Mouse (Mus musculus) MEL (cell line): ENCODE data around the gene Rabgap1l. TPM values are rescaled to one million over a fixed set of nuclear protein-coding genes. Genes with fewer than 3 reads are reported as not detected.

Experiments used
- DNase-seq: peaks from one replicate; pipeline ENCODE4 v3.0.0; 2011; ENCODE audit warnings: low read depth, low spot score
- H3K27ac ChIP-seq: 2 replicates; pipeline ENCODE4 v1.5.1; 2012; ENCODE audit warnings: low read depth, mild to moderate bottlenecking, control low read depth, low read length, moderate library complexity; ENCODE audit not compliant: control insufficient read depth
- H3K27me3 ChIP-seq, 2 experiments: fragments of 150-350 bp in 1 of 2; sonication (generic) in 1 of 2; 2 replicates each; pipeline ENCODE4 v1.6.1; 2012; ENCODE audit warnings: low read length in 2 of 2, mild to moderate bottlenecking in 2 of 2, improper control_type of control experiment in 1 of 2, moderate library complexity in 1 of 2; ENCODE audit not compliant: insufficient read depth in 2 of 2, control insufficient read depth in 1 of 2
- H3K36me3 ChIP-seq, 2 experiments: 2 replicates each; pipeline ENCODE4 v1.6.1; 2012 to 2014; ENCODE audit warnings: low read length in 2 of 2, improper control_type of control experiment in 1 of 2, inconsistent platforms in 1 of 2, mild to moderate bottlenecking in 1 of 2; ENCODE audit not compliant: insufficient read depth in 2 of 2, control insufficient read depth in 1 of 2
- H3K4me1 ChIP-seq, 2 experiments: fragments of 150-350 bp in 1 of 2; sonication (generic) in 1 of 2; 2 replicates each; pipeline ENCODE4 v1.6.1; 2012; ENCODE audit warnings: low read length in 2 of 2, improper control_type of control experiment in 1 of 2, mild to moderate bottlenecking in 1 of 2; ENCODE audit not compliant: insufficient read depth in 2 of 2, control insufficient read depth in 1 of 2
- H3K4me3 ChIP-seq, 2 experiments: fragments of 150-350 bp in 1 of 2; sonication (generic) in 1 of 2; 2 replicates each; pipeline ENCODE4 v1.5.1; 2012; ENCODE audit warnings: low read depth in 2 of 2, low read length in 2 of 2, mild to moderate bottlenecking in 2 of 2, moderate library complexity in 2 of 2, control low read depth in 1 of 2, improper control_type of control experiment in 1 of 2; ENCODE audit not compliant: control insufficient read depth in 1 of 2, insufficient read depth in 1 of 2
- H3K79me2 ChIP-seq: 2 replicates; pipeline ENCODE4 v1.6.1; 2012; ENCODE audit warnings: mild to moderate bottlenecking, low read length, moderate library complexity; ENCODE audit not compliant: control insufficient read depth, poor library complexity, insufficient read depth
- H3K9ac ChIP-seq: 2 replicates; pipeline ENCODE4 v1.6.1; 2012; ENCODE audit warnings: low read depth, mild to moderate bottlenecking, control low read depth, low read length, moderate library complexity; ENCODE audit not compliant: control insufficient read depth, poor library complexity, severe bottlenecking
- H3K9me3 ChIP-seq: fragments of 150-350 bp; sonication (generic); replicated peaks from 2 replicates; pipeline ENCODE4 v1.6.1; 2012; ENCODE audit warnings: mild to moderate bottlenecking, low read length, improper control_type of control experiment, moderate library complexity; ENCODE audit not compliant: insufficient read depth
- BHLHE40 ChIP-seq: IDR thresholded peaks from 2 replicates; pipeline ENCODE4 v1.6.1; 2012; ENCODE audit warnings: low read depth, mild to moderate bottlenecking, inconsistent platforms, low read length, improper control_type of control experiment, borderline replicate concordance
- CHD1 ChIP-seq: IDR thresholded peaks from 2 replicates; pipeline ENCODE4 v1.6.1; 2012; ENCODE audit warnings: low read depth, mild to moderate bottlenecking, inconsistent platforms, low read length, improper control_type of control experiment
- ETS1 ChIP-seq: IDR thresholded peaks from 2 replicates; pipeline ENCODE4 v1.6.1; 2012; ENCODE audit warnings: low read depth, mild to moderate bottlenecking, inconsistent platforms, low read length, improper control_type of control experiment, moderate library complexity
- GABPA ChIP-seq: IDR thresholded peaks from 2 replicates; pipeline ENCODE4 v1.6.1; 2012; ENCODE audit warnings: low read depth, mild to moderate bottlenecking, inconsistent platforms, low read length, improper control_type of control experiment, moderate library complexity
- GATA1 ChIP-seq: IDR thresholded peaks from 2 replicates; pipeline ENCODE4 v1.6.1; 2011; ENCODE audit warnings: low read depth, low read length, improper control_type of control experiment
- JUND ChIP-seq: IDR thresholded peaks from 2 replicates; pipeline ENCODE4 v1.6.1; 2011; ENCODE audit warnings: low read depth, mild to moderate bottlenecking, improper control_type of control experiment, low read length
- MAFK ChIP-seq: IDR thresholded peaks from 2 replicates; pipeline ENCODE4 v1.6.1; 2011; ENCODE audit warnings: low read depth, mild to moderate bottlenecking, low read length, improper control_type of control experiment, borderline replicate concordance
- MAZ ChIP-seq: IDR thresholded peaks from 2 replicates; pipeline ENCODE4 v1.6.1; 2012; ENCODE audit warnings: low read depth, mild to moderate bottlenecking, inconsistent platforms, low read length, improper control_type of control experiment
- MEF2A ChIP-seq: IDR thresholded peaks from 2 replicates; pipeline ENCODE4 v1.6.1; 2014; ENCODE audit warnings: low read depth, mild to moderate bottlenecking, inconsistent platforms, low read length, improper control_type of control experiment; ENCODE audit not compliant: poor library complexity, insufficient replicate concordance, severe bottlenecking; ENCODE audit errors: extremely low read depth
- MYB ChIP-seq: IDR thresholded peaks from 2 replicates; pipeline ENCODE4 v1.6.1; 2011; ENCODE audit warnings: mild to moderate bottlenecking, low read depth, low read length, improper control_type of control experiment
- MYC ChIP-seq: IDR thresholded peaks from 2 replicates; pipeline ENCODE4 v1.6.1; 2011; ENCODE audit warnings: low read depth, mild to moderate bottlenecking, low read length, improper control_type of control experiment, moderate library complexity
- NRF1 ChIP-seq: IDR thresholded peaks from 2 replicates; pipeline ENCODE4 v1.6.1; 2014; ENCODE audit warnings: low read depth, mild to moderate bottlenecking, inconsistent platforms, low read length, improper control_type of control experiment, moderate library complexity; ENCODE audit not compliant: poor library complexity, insufficient read depth, severe bottlenecking
- RCOR1 ChIP-seq: IDR thresholded peaks from 2 replicates; pipeline ENCODE4 v1.6.1; 2012; ENCODE audit warnings: low read depth, mild to moderate bottlenecking, inconsistent platforms, low read length, improper control_type of control experiment
- SMC3 ChIP-seq: IDR thresholded peaks from 2 replicates; pipeline ENCODE4 v1.6.1; 2011; ENCODE audit warnings: low read depth, low read length, improper control_type of control experiment
- TBP ChIP-seq: IDR thresholded peaks from 2 replicates; pipeline ENCODE4 v1.8.0; 2011; ENCODE audit warnings: low read depth, low read length, improper control_type of control experiment
- TCF12 ChIP-seq: IDR thresholded peaks from 2 replicates; pipeline ENCODE4 v1.6.1; 2014; ENCODE audit warnings: low read depth, mild to moderate bottlenecking, inconsistent platforms, low read length, improper control_type of control experiment, moderate library complexity
- USF1 ChIP-seq: IDR thresholded peaks from 2 replicates; pipeline ENCODE4 v1.6.1; 2014; ENCODE audit warnings: low read depth, mild to moderate bottlenecking, inconsistent platforms, low read length, improper control_type of control experiment, moderate library complexity
- USF2 ChIP-seq, 2 experiments: IDR thresholded peaks; 2 replicates each; pipeline ENCODE4 v1.6.1; 2011 to 2012; ENCODE audit warnings: improper control_type of control experiment in 2 of 2, low read length in 2 of 2, borderline replicate concordance in 1 of 2, inconsistent platforms in 1 of 2, low read depth in 1 of 2, mild to moderate bottlenecking in 1 of 2; ENCODE audit not compliant: insufficient read depth in 1 of 2
- ZKSCAN1 ChIP-seq: IDR thresholded peaks from 2 replicates; pipeline ENCODE4 v1.6.1; 2012; ENCODE audit warnings: low read depth, mild to moderate bottlenecking, inconsistent platforms, low read length, improper control_type of control experiment, moderate library complexity
- ZMIZ1 ChIP-seq: IDR thresholded peaks from 2 replicates; pipeline ENCODE4 v1.6.1; 2012; ENCODE audit warnings: low read depth, mild to moderate bottlenecking, inconsistent platforms, low read length, improper control_type of control experiment, moderate library complexity
- ZNF384 ChIP-seq: IDR thresholded peaks from 2 replicates; pipeline ENCODE4 v1.6.1; 2012; ENCODE audit warnings: low read depth, mild to moderate bottlenecking, inconsistent platforms, low read length, improper control_type of control experiment
- polyA plus RNA-seq, 2 experiments: library from polyadenylated mRNA; stranded (reverse) in 1 of 2; unstranded in 1 of 2; fragments of >175 nt in 1 of 2; fragments of >200 nt in 1 of 2; gene quantifications; 2 replicates each; pipeline versions ENCODE4 v1.2.1 to v1.2.4; 2012; ENCODE audit warnings: low replicate concordance in 2 of 2, low read depth in 1 of 2; ENCODE audit not compliant: insufficient read length in 2 of 2, insufficient read depth in 1 of 2, missing spikeins in 1 of 2
- total RNA-seq: library from RNA; depleted of rRNA; stranded (reverse); fragments of 300-350 nt; gene quantifications from 2 replicates; pipeline ENCODE4 v1.2.3, GENCODE M21; 2012

Gene Rabgap1l
- total and polyA plus RNA-seq, 3 experiments, result 24.1 to 26.2 TPM; not detected in 1

DNA sequence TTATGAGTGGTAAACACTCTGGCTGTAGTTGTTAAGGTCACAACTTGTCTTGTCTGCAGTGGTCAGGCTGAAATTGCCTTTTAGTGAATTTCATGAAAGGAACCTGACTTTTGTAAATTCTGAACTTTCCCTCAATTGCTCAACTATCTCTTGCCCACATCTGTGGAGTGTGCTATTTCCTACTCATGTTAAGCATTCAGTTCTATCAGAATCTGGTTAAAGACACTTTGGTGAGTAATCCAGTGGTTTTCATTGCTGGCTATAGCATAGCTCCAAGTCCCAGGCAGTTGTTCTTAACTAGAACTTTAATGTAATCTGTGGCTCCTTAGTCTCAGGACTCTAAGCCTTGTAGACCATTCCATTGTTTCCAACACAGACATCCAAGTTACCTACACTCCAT is 421.3 kb downstream of the Rabgap1l start:
- TF ChIP-seq NRF1, result no peak
- TF ChIP-seq GATA1, result peak; percentile 34; the same call in 1 of the 2 replicates
- TF ChIP-seq, all 39 proteins: peak for 1
- H3K79me2 ChIP-seq, result no peaks in the 10 kb centered on the region
- H3K27me3 ChIP-seq, result no peaks in the 10 kb centered on the region

DNA sequence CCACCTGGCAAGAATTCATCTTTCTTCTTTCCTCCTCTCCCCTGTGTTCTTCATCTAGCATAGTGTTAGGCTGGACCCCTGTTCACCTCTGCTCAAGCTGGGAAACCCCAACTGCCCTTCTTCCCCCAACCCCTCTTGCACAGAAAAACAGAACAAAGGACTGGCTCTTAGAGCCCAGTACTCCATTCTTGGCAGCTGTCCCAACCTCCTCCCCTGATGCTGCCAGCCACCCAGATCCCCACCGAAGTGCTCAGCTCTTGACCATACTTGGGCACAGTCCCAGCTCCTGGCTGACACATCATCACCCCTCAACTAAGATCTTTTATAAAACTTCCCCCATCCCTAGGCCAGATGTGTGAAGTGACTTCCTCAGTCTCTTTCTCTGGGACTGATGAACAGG is 422.5 kb downstream of the Rabgap1l start:
- Histone ChIP-seq H3K9me3 (no peaks in the 10 kb centered on the region), H3K9ac (no peak overlapping the region), H3K4me1 (peaks cover 5 to 14% of the 10 kb centered on the region in 2 experiments), H3K27ac (no peak overlapping the region), H3K79me2 (no peaks in the 10 kb centered on the region), H3K27me3 (no peaks in the 10 kb centered on the region), H3K4me3 (no peak overlapping the region), H3K36me3 (peaks cover 0 to 19% of the 10 kb centered on the region in 2 experiments; a peak in 2 of 4 replicates)
- no peak for TF ChIP-seq ZKSCAN1
- no peak for TF ChIP-seq ZNF384
- TF ChIP-seq ZMIZ1, result no peak
- TF ChIP-seq TCF12, result no peak
- TF ChIP-seq SMC3, result no peak
- no peak for TF ChIP-seq USF2 (IDR thresholded peaks at IDR 0.05; ENCODE audit: borderline replicate concordance in 1 of 2, insufficient read depth in 1 of 2, low read depth in 1 of 2, low read length in 2 of 2)
- no peak for TF ChIP-seq ETS1
- no peak for TF ChIP-seq GATA1
- TF ChIP-seq RCOR1, result no peak
- no peak for TF ChIP-seq JUND
- no peak for TF ChIP-seq BHLHE40
- TF ChIP-seq MYB, result no peak
- no peak for TF ChIP-seq MAFK
- TF ChIP-seq TBP, result no peak
- TF ChIP-seq CHD1, result no peak
- TF ChIP-seq MAZ, result no peak
- TF ChIP-seq MEF2A, result no peak
- TF ChIP-seq GABPA, result no peak
- TF ChIP-seq MYC, result no peak
- TF ChIP-seq USF1, result no peak
- peak; percentile 64 for DNase-seq

More for the DNA sequence above, 421.3 kb downstream of the Rabgap1l start:
- Histone ChIP-seq H3K9me3 (no peaks in the 10 kb centered on the region), H3K36me3 (peaks cover 0 to 19% of the 10 kb centered on the region in 2 experiments; a peak in 2 of 4 replicates), H3K4me1 (peaks cover 5 to 14% of the 10 kb centered on the region in 2 experiments), H3K27ac (no peak overlapping the region), H3K4me3 (no peak overlapping the region), H3K9ac (no peak overlapping the region)
- peak; percentile 37 for DNase-seq
